Mouse (Mus musculus): ENCODE measurements around the gene Pgm1.

DNA sequence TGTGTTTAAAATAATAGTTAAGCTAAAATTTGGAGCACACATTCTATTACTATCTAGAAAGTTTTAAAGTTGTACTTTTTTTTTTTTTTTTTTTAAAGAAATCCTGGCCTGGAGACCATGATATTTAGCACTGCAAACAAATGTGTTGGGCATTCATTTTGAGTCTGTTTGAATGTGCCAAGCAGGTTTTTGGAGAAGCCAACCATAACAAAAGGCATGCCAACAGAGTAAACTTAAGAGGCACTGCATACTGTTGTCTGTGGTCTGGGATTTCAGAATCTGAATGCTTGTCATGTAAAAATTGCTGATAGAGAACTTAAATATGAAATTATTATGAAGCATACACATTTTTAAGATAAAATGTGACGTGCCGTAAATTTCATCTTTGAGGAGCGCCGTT is 28.0 kb downstream of the Pgm1 start:
- TF ChIP-seq CHD2 (IDR thresholded peaks at IDR 0.05; ENCODE audit: low read length) (no peak), EP300 (IDR thresholded peaks at IDR 0.05; ENCODE audit: low read depth in 1 of 2, low read length in 2 of 2) (no peak), ELF1 (IDR thresholded peaks at IDR 0.05; ENCODE audit: low read depth, low read length) (no peak)
